Mouse (Mus musculus) neural tube, embryonic 14.5 days (tissue): ENCODE measurements at regions not wholly inside any gene's neighbourhood (a gene's known extent, or its start where the extent isn't known, plus 50 kb on each side); places are given as distances from the start of the nearest gene placed in this dataset.

ENCODE experiments used
- ATAC-seq: fragments of 200-750 bp; cut with Nextera tagmentation; 2 replicates; pipeline ENCODE4 v1.8.0; 2017; ENCODE audit warnings: low read depth, mild to moderate bottlenecking, moderate TSS enrichment, moderate library complexity
- H3K27ac ChIP-seq: fragments of 300-500 bp; sonication (generic); 2 replicates; pipeline ENCODE4 v1.5.1; 2014; ENCODE audit warnings: low read depth, mild to moderate bottlenecking, control low read depth, low read length, moderate library complexity, mixed read lengths
- H3K27me3 ChIP-seq: fragments of 300-500 bp; sonication (generic); 2 replicates; pipeline ENCODE4 v1.6.1; 2014; ENCODE audit warnings: low read length; ENCODE audit not compliant: control insufficient read depth, insufficient read depth
- H3K36me3 ChIP-seq: fragments of 300-500 bp; sonication (generic); 2 replicates; pipeline ENCODE4 v1.6.1; 2014; ENCODE audit warnings: low read length, mixed read lengths; ENCODE audit not compliant: control insufficient read depth, insufficient read depth
- H3K4me1 ChIP-seq: fragments of 300-500 bp; sonication (generic); 2 replicates; pipeline ENCODE4 v1.6.1; 2014; ENCODE audit warnings: low read length; ENCODE audit not compliant: control insufficient read depth, insufficient read depth
- H3K4me2 ChIP-seq: fragments of 300-500 bp; sonication (generic); 2 replicates; pipeline ENCODE4 v1.6.1; 2014; ENCODE audit warnings: mild to moderate bottlenecking, low read depth, low read length, control low read depth
- H3K4me3 ChIP-seq: fragments of 300-500 bp; sonication (generic); 2 replicates; pipeline ENCODE4 v1.5.1; 2014; ENCODE audit warnings: low read depth, low read length, control low read depth, mixed read lengths
- H3K9ac ChIP-seq: fragments of 300-500 bp; sonication (generic); replicated peaks from 2 replicates; pipeline ENCODE4 v1.6.1; 2014; ENCODE audit warnings: low read depth, mild to moderate bottlenecking, control low read depth, low read length, mixed read lengths
- H3K9me3 ChIP-seq: fragments of 300-500 bp; sonication (generic); 2 replicates; pipeline ENCODE4 v1.6.1; 2016; ENCODE audit warnings: low read length; ENCODE audit not compliant: control insufficient read depth
- WGBS: fragments of 180-500 bp; shearing (Covaris S2); extraction: QIAGEN DNeasy Blood & Tissue Kit; methylation state at CpG from one replicate; pipeline ENCODE4 v1.1.7; 2014; 5-methylcytosine and 5-hydroxymethylcytosine counted together

DNA sequence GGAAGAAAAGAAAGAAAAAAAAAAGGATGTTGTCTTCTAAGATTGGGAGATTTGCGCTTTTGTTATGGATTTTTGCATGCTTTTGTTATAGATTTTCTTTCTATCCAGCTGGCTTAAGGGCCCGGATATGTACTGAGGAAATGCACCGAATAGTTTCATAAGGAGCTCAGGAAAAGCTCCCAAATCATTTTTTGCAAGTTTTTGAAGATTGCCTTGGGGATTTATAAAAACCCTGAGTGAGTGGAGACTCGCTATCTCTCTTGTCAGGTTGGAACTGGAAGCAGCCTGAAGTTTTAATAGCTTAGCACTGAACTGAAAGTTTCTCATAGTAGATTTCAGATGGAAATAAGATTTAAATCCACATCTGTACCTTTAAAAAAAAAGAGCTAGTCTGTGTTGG is 188.0 kb upstream of the Prickle1 start:
- Histone ChIP-seq H3K4me1 (no peaks in the 10 kb centered on the region), H3K27me3 (no peaks in the 10 kb centered on the region), H3K4me3 (no peak overlapping the region), H3K9ac (no peak overlapping the region), H3K4me2 (no peak overlapping the region), H3K36me3 (no peaks in the 10 kb centered on the region), H3K27ac (no peak overlapping the region), H3K9me3 (no peaks in the 10 kb centered on the region)
- ATAC-seq = no peak
- WGBS = 90% methylated on average over 4 of the region's 4 CpGs

DNA sequence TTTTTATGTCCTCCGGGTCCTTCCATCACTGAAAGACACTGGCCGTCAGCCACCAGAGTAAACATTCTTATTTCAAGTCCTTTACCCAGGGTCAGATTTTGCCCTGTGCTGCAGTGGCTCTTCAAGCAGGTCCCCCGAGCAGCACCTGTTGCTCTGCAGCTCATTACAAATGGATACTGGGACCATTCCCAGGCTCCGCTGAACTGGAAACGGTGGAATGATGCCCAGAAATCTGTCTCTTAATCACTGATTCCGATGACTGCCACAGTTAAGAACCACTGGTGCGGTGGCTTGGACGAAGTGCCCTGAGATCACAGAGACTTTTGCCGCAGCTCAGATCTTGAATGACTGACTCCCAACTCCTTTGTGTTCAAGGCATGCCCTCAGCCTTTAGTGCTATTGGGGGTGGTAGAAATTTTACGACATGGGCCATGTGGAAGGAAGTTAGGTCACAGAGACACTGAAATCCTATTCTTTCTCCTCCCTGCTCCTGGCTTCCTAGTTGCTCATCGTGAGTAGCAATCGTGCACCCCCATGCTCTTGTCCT is 179.6 kb upstream of the Prickle1 start:
- no peaks in the 10 kb centered on the region for H3K27me3 ChIP-seq
- no peaks in the 10 kb centered on the region for H3K9me3 ChIP-seq
- 43% methylated on average over 12 of the region's 12 CpGs for WGBS
- no peaks in the 10 kb centered on the region for H3K4me1 ChIP-seq
- H3K27ac ChIP-seq = no peak overlapping the region
- H3K4me3 ChIP-seq = no peak overlapping the region
- H3K4me2 ChIP-seq = no peak overlapping the region
- no peaks in the 10 kb centered on the region for H3K36me3 ChIP-seq
- no peak for ATAC-seq
- no peak overlapping the region for H3K9ac ChIP-seq

DNA sequence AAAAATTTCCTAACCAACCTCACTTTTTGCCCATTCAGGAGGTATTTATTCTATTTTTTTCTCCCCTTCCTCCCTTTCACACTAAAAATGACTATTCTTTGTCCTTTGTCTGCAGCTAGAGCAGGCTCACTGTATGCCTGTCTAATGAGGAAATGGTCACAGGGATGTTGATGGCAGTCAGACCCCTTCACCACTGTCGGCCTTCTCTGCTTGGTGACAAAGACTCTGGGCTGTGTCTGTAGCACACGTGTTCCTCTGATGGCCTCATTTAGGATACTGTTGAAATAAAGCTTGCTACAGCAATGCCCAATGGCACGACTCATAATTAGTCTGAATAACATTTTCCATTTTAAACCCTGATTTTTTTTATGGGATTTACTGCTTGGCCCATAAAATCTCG is 178.6 kb upstream of the Prickle1 start:
- WGBS = 48% methylated on average over 4 of the region's 4 CpGs
- Histone ChIP-seq H3K36me3 (no peaks in the 10 kb centered on the region), H3K4me1 (no peaks in the 10 kb centered on the region), H3K27ac (no peak overlapping the region), H3K9ac (no peak overlapping the region), H3K27me3 (no peaks in the 10 kb centered on the region), H3K9me3 (no peaks in the 10 kb centered on the region), H3K4me3 (no peak overlapping the region), H3K4me2 (no peak overlapping the region)
- no peak for ATAC-seq

DNA sequence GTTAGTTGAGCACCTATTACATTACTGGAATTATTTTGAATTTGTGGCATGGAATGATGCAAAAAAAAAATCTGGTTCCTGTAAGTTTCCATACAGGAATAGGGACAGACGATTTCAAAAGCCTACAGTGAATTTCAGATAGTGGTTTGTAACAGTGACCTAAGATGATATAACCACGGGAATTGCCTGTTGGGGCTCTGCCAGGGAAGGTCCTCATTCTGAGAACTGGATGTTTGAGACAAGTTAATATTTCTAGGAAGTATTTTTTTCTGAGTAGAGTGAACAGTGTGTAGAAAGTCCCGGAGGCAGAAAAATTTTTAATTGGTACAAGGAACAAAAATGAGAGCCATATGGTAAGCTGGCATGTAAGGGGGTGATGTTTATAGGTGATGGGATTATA is 171.3 kb upstream of the Prickle1 start:
- ATAC-seq = no peak
- H3K4me2 ChIP-seq = no peak overlapping the region
- no peaks in the 10 kb centered on the region for H3K27me3 ChIP-seq
- H3K9me3 ChIP-seq = no peaks in the 10 kb centered on the region
- H3K4me3 ChIP-seq = no peak overlapping the region
- H3K27ac ChIP-seq = no peak overlapping the region
- H3K36me3 ChIP-seq = no peaks in the 10 kb centered on the region
- H3K4me1 ChIP-seq = no peaks in the 10 kb centered on the region
- WGBS = 88% methylated on average over 3 of the region's 3 CpGs
- H3K9ac ChIP-seq = no peak overlapping the region

DNA sequence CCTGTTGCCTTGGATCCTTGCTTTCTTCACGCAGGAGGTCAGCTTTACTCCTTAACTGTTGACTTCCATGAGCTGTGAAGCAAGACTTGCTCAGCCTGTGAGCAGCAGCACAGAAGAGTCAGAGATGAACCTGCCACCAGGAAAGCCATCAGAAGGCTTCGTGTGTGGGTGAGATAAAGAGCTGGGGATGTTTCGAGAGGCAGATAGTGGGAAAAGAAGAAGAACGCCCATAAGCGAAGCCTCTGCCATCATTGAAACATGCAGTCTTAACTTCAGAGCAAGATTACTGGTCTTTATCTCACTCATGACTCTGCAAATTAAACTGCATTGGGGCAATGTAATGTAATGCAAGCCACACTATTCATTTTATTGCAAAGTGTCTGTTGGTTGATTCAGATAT is 167.4 kb upstream of the Prickle1 start:
- 92% methylated on average over 5 of the region's 5 CpGs for WGBS
- no peaks in the 10 kb centered on the region for H3K36me3 ChIP-seq

DNA sequence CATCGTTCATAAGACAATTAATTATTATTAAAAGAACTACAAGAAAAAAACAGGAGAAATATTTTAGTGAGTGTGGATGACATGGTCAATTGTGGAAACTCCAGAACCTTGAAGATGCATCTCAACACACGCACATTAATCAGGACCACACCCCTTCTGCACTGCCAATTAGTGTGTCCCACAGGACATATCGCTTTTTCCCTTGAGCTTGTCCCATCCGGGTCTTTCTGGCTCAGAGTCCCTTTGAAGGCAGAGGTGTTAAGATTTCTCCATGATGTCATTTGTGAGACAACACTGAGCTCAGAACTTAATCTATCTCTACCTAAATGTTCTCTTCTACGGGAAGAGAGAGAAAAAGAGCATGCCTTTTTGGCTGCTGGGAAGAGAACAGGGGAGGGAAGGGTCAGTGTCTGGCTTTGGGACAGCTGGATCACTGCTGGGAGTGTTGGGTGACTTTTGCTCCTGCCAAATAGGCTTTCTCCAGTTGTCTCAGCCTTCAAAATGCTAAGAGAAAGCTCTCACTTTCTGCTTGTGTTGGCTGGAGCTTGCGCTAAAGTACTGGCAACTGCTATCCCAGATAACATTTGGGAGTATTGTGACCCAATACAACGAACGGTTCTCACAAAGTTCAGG is 162.6 kb upstream of the Prickle1 start:
- ATAC-seq = no peak
- Histone ChIP-seq H3K4me3 (no peak overlapping the region), H3K9me3 (no peaks in the 10 kb centered on the region), H3K4me1 (no peaks in the 10 kb centered on the region), H3K4me2 (no peak overlapping the region), H3K9ac (no peak overlapping the region), H3K27ac (no peak overlapping the region), H3K27me3 (no peaks in the 10 kb centered on the region), H3K36me3 (no peaks in the 10 kb centered on the region)
- WGBS = 89% methylated on average over 8 of the region's 8 CpGs

More for the DNA sequence above, 167.4 kb upstream of the Prickle1 start:
- Histone ChIP-seq H3K4me3 (no peak overlapping the region), H3K27ac (no peak overlapping the region), H3K9ac (no peak overlapping the region), H3K27me3 (no peaks in the 10 kb centered on the region), H3K9me3 (no peaks in the 10 kb centered on the region), H3K4me2 (no peak overlapping the region), H3K4me1 (no peaks in the 10 kb centered on the region)
- no peak for ATAC-seq

DNA sequence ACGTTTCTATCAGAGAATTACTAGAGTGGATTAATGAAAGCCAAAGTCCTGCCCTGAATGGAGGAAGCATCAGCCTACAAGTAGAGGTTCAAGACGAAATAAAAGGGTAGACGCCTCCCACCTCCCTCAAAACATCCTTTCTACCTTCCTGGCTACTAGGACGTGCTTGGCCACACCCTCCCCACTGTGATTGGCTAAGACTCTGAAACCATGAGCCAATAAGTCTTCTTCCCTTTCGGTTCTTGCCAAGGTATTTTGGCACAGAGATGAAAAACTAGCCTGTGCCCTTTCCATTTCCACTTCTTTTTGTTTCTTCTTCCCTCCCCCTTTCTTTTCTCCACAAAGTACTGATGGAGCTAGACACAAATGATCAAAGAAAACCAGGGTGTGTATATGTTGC is 160.3 kb upstream of the Prickle1 start:
- no peak overlapping the region for H3K9ac ChIP-seq
- no peak for ATAC-seq
- no peak overlapping the region for H3K4me2 ChIP-seq
- no peaks in the 10 kb centered on the region for H3K4me1 ChIP-seq
- WGBS = 77% methylated on average over 5 of the region's 5 CpGs
- H3K36me3 ChIP-seq = no peaks in the 10 kb centered on the region
- H3K9me3 ChIP-seq = no peaks in the 10 kb centered on the region
- H3K27me3 ChIP-seq = no peaks in the 10 kb centered on the region
- no peak overlapping the region for H3K27ac ChIP-seq
- H3K4me3 ChIP-seq = no peak overlapping the region

DNA sequence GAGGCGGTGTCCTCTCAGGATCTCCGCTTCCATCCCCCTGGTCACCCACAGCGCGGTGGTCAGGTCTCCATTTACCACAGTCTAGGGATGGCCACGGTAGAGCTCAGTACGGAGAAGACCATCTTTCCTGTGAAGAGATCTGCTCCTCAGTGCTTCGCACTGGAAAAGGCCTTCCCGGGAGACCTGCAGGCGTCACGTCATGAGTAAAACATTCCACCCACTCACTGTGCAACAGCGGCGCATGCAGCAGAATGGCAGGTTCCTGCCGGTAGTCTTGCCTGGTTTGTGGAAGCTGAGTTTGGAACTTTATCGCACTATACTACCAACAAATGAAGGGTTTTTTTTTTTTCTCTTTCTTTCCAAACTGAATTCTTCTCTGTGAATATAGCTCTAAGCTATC is 156.1 kb upstream of the Prickle1 start:
- Histone ChIP-seq H3K27ac (no peak overlapping the region), H3K9ac (no peak overlapping the region), H3K4me3 (no peak overlapping the region), H3K4me2 (no peak overlapping the region), H3K9me3 (no peaks in the 10 kb centered on the region; the same call in 1 of the 2 replicates), H3K27me3 (no peaks in the 10 kb centered on the region), H3K4me1 (no peaks in the 10 kb centered on the region), H3K36me3 (no peaks in the 10 kb centered on the region)
- ATAC-seq = no peak
- 84% methylated on average over 14 of the region's 14 CpGs for WGBS

DNA sequence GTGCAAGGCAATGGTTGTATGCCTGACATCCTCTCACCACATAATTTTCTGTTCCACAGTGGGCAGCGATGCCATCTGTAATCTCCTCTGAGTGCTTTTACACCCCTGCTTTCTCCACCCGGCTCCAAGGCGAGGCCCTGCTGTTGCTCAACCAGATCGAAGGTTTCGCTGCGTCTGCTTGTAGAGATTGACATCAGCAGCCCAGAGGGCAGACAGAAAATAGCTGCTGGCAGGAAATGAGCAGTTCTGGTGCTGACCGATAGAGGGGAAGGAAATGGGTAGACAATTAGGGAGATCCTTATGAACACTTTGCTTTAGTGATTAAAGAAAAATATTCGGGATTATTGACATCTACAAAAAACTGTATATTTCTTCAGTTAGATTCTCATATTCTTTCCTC is 155.3 kb upstream of the Prickle1 start:
- Histone ChIP-seq H3K27me3 (no peaks in the 10 kb centered on the region), H3K4me3 (no peak overlapping the region), H3K4me2 (no peak overlapping the region), H3K9me3 (no peaks in the 10 kb centered on the region; the same call in 1 of the 2 replicates), H3K36me3 (no peaks in the 10 kb centered on the region), H3K4me1 (no peaks in the 10 kb centered on the region), H3K27ac (no peak overlapping the region), H3K9ac (no peak overlapping the region)
- no peak for ATAC-seq
- 61% methylated on average over 8 of the region's 8 CpGs for WGBS
